Mouse (Mus musculus): Measurements from ENCODE around the gene Pigk.

DNA sequence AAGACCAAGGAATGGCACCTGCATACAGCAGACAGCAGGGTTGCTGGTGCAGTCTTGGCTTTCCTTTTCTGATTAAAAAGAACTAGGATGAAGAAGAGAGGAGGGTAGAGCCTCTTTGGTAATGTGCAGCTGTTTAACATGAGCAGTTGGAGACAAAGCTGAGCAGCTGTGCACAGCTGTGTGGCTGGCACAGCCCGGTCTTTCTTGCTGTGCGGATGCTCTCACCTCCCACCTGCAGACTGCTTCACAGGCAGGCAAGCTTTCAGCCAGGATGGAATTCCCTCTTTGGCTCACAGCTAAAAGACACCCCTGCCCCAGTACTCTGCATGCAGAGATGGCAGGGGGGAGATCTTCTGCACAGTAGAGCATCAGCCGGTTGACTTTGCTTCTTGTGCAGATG lies 230.9 kb downstream of the Pigk start:
- no peak for TF ChIP-seq CTCF (IDR thresholded peaks at IDR 0.05; ENCODE audit: low read depth)
- no peak for TF ChIP-seq EP300 (IDR thresholded peaks at IDR 0.05; ENCODE audit: low read depth)
